Mouse (Mus musculus): Measurements from ENCODE around the gene Tstd3. TPM values are rescaled to one million over a fixed set of nuclear protein-coding genes. Genes with fewer than 3 reads are reported as not detected.
A peak's percentile ranks its signal among the peaks of the same experiment; 100 is the strongest.

The Tstd3 gene
- total RNA-seq (2014; rRNA removed) (15.6 and 19.2 TPM in 2 replicates), polyA plus RNA-seq (2015; fragmentation: Nextera tagmentation; extraction: Ambion mirVana) (24.4 and 25.2 TPM in 2 replicates)

- H3K4me3 ChIP-seq (ENCODE audit: low read depth, low read length) = peak within 1 kb of the TSS; percentile 66
- peak within 1 kb of the TSS; percentile 67 for H3K4me2 ChIP-seq (ENCODE audit: low read depth, low read length, poor library complexity, severe bottlenecking)
- 1% methylated on average over 17 of the region's 17 CpGs for WGBS
- ATAC-seq (ENCODE audit: low FRiP score) (peak; percentile 94), DNase-seq (ENCODE audit: low spot score) (peak; percentile 89)
- no peaks in the 10 kb centered on the region for H3K36me3 ChIP-seq (ENCODE audit: insufficient read depth, low read length)
- peak; percentile 91 for TF ChIP-seq CTCF (IDR thresholded peaks at IDR 0.05)
- H3K27me3 ChIP-seq (ENCODE audit: insufficient read depth, low read length) = no peaks in the 10 kb centered on the region
- H3K4me1 ChIP-seq (ENCODE audit: insufficient read depth, low read length) = no peaks in the 10 kb centered on the region
- H3K9me3 ChIP-seq (ENCODE audit: low read length) = no peaks in the 10 kb centered on the region
- H3K27ac ChIP-seq (ENCODE audit: low read depth, low read length) = peak within 1 kb of the TSS; percentile 78
- peak within 1 kb of the TSS; percentile 64 for H3K9ac ChIP-seq (replicated peaks; ENCODE audit: low read length, poor library complexity, severe bottlenecking)
Measured at GRCm38 (mm10) chr4:21766863-21767304, at the start of gene Tstd3, which contains the start of gene Usp45. Tstd3 (minus strand) TSS chr4:21767212. Usp45 (plus strand) TSS chr4:21767156.

- DNase-seq (ENCODE audit: low spot score) (peak; percentile 89), ATAC-seq (ENCODE audit: low FRiP score) (peak; percentile 84)
- no peak overlapping the region for H3K9ac ChIP-seq (replicated peaks; ENCODE audit: low read length, poor library complexity, severe bottlenecking)
- H3K27ac ChIP-seq (ENCODE audit: low read depth, low read length) = no peak overlapping the region
- no peaks in the 10 kb centered on the region for H3K4me1 ChIP-seq (ENCODE audit: insufficient read depth, low read length)
- no peak overlapping the region for H3K4me3 ChIP-seq (ENCODE audit: low read depth, low read length)
- 28% methylated on average over 2 of the region's 2 CpGs for WGBS
- H3K4me2 ChIP-seq (ENCODE audit: low read depth, low read length, poor library complexity, severe bottlenecking) = no peak overlapping the region
- H3K27me3 ChIP-seq (ENCODE audit: insufficient read depth, low read length) = no peaks in the 10 kb centered on the region
- no peaks in the 10 kb centered on the region for H3K9me3 ChIP-seq (ENCODE audit: low read length)
- peak; percentile 96 for TF ChIP-seq CTCF (IDR thresholded peaks at IDR 0.05)
- H3K36me3 ChIP-seq (ENCODE audit: insufficient read depth, low read length) = peaks cover 35% of the 10 kb centered on the region
Measured at GRCm38 (mm10) chr4:21814029-21814428, 47.0 kb upstream of the Tstd3 start.

- Histone ChIP-seq H3K27ac (ENCODE audit: low read depth, low read length) (no peak overlapping the region), H3K27me3 (ENCODE audit: insufficient read depth, low read length) (no peaks in the 10 kb centered on the region), H3K9ac (replicated peaks; ENCODE audit: low read length, poor library complexity, severe bottlenecking) (no peak overlapping the region), H3K4me3 (ENCODE audit: low read depth, low read length) (no peak overlapping the region), H3K4me1 (ENCODE audit: insufficient read depth, low read length) (no peaks in the 10 kb centered on the region), H3K4me2 (ENCODE audit: low read depth, low read length, poor library complexity, severe bottlenecking) (no peak overlapping the region), H3K36me3 (ENCODE audit: insufficient read depth, low read length) (peaks cover 36% of the 10 kb centered on the region), H3K9me3 (ENCODE audit: low read length) (no peaks in the 10 kb centered on the region)
- no peak for TF ChIP-seq CTCF (IDR thresholded peaks at IDR 0.05)
- DNase-seq (ENCODE audit: low spot score) = no peak
- ATAC-seq (ENCODE audit: low FRiP score) = no peak
- WGBS = 93% methylated on average over 6 of the region's 6 CpGs
Measured at GRCm38 (mm10) chr4:21812635-21813034, 45.6 kb upstream of the Tstd3 start.

DNA sequence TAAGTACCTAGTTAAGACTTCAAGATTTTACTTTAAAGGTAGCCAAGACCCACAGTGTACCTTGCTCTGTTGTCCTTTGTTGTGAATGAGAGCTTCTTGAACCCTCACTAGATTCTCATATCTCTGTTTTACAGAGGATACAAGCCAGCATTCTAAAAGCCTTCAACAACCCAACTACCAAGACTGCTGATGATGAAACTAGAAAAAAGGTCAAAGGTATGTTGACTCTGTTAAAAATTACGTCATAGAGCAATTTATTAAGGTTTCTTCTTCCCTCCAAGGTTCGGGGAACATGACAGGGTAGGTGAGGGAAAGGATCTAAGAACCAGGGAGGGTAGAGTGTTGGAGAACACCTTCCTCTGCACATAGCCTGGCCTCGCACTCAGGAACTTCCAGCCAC, 43.6 kb upstream of the Tstd3 start:
- Histone ChIP-seq H3K27me3 (ENCODE audit: insufficient read depth, low read length) (no peaks in the 10 kb centered on the region), H3K4me2 (ENCODE audit: low read depth, low read length, poor library complexity, severe bottlenecking) (no peak overlapping the region), H3K36me3 (ENCODE audit: insufficient read depth, low read length) (peaks cover 24% of the 10 kb centered on the region), H3K4me3 (ENCODE audit: low read depth, low read length) (no peak overlapping the region), H3K9ac (replicated peaks; ENCODE audit: low read length, poor library complexity, severe bottlenecking) (no peak overlapping the region), H3K4me1 (ENCODE audit: insufficient read depth, low read length) (no peaks in the 10 kb centered on the region), H3K9me3 (ENCODE audit: low read length) (no peaks in the 10 kb centered on the region), H3K27ac (ENCODE audit: low read depth, low read length) (no peak overlapping the region)
- DNase-seq (ENCODE audit: low spot score) (no peak), ATAC-seq (ENCODE audit: low FRiP score) (no peak)
- no peak for TF ChIP-seq CTCF (IDR thresholded peaks at IDR 0.05)
- 91% methylated on average over 3 of the region's 3 CpGs for WGBS

DNA sequence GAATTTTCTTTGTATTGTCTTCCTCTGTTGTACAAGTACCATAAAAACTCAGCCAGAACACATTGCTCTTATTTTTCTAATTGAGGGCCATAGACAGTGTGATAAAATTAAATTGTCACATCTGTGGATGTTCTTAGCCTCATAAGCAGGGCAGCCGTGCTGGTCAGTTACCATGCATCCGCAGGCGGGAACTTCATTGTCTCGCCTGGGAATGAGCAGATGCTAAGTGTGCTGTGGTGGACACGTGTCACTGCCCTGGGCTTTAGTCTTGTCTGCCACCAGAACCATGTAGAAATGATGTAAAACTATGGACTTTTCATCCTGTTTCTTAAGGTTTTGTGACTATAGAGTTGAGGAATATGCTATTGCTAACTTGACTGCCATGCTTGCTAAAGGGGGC, 40.2 kb upstream of the Tstd3 start:
- no peak for DNase-seq (ENCODE audit: low spot score)
- Histone ChIP-seq H3K4me3 (ENCODE audit: low read depth, low read length) (no peak overlapping the region), H3K36me3 (ENCODE audit: insufficient read depth, low read length) (peaks cover 29% of the 10 kb centered on the region), H3K9me3 (ENCODE audit: low read length) (no peaks in the 10 kb centered on the region), H3K9ac (replicated peaks; ENCODE audit: low read length, poor library complexity, severe bottlenecking) (no peak overlapping the region), H3K4me2 (ENCODE audit: low read depth, low read length, poor library complexity, severe bottlenecking) (no peak overlapping the region), H3K27ac (ENCODE audit: low read depth, low read length) (no peak overlapping the region), H3K4me1 (ENCODE audit: insufficient read depth, low read length) (no peaks in the 10 kb centered on the region), H3K27me3 (ENCODE audit: insufficient read depth, low read length) (no peaks in the 10 kb centered on the region)
- 61% methylated on average over 5 of the region's 5 CpGs for WGBS
- TF ChIP-seq CTCF (IDR thresholded peaks at IDR 0.05) = no peak
- no peak for ATAC-seq (ENCODE audit: low FRiP score)

- H3K27me3 ChIP-seq (ENCODE audit: insufficient read depth, low read length) = no peaks in the 10 kb centered on the region
- H3K4me1 ChIP-seq (ENCODE audit: insufficient read depth, low read length) = no peaks in the 10 kb centered on the region
- peaks cover 24% of the 10 kb centered on the region for H3K36me3 ChIP-seq (ENCODE audit: insufficient read depth, low read length)
- no peak for ATAC-seq (ENCODE audit: low FRiP score)
- TF ChIP-seq CTCF (IDR thresholded peaks at IDR 0.05) = no peak
- H3K27ac ChIP-seq (ENCODE audit: low read depth, low read length) = no peak overlapping the region
- no peak for DNase-seq (ENCODE audit: low spot score)
- H3K9me3 ChIP-seq (ENCODE audit: low read length) = no peaks in the 10 kb centered on the region
- WGBS = 96% methylated on average over 2 of the region's 2 CpGs
- no peak overlapping the region for H3K4me3 ChIP-seq (ENCODE audit: low read depth, low read length)
- no peak overlapping the region for H3K9ac ChIP-seq (replicated peaks; ENCODE audit: low read length, poor library complexity, severe bottlenecking)
- H3K4me2 ChIP-seq (ENCODE audit: low read depth, low read length, poor library complexity, severe bottlenecking) = no peak overlapping the region
Measured at GRCm38 (mm10) chr4:21801620-21802019, 34.6 kb upstream of the Tstd3 start.
